Mouse (Mus musculus): ENCODE data around the gene Gm14443. TPM values are rescaled to one million over a fixed set of nuclear protein-coding genes. Genes with fewer than 3 reads are reported as not detected.
"Not testable (repeated sequence)": the region's sequence is repeated elsewhere in the genome, so short reads cannot be mapped to it uniquely, and the experiment has no call there.

Gm14443 gene
- polyA plus RNA-seq (2016; fragmentation: Nextera tagmentation; extraction: Ambion mirVana) = 1.7 and 1.8 TPM in 2 replicates

GRCm38 (mm10) chr2:175175401-175176180, at the start of gene Gm14443:
Gene Gm14443 (minus strand): TSS chr2:175175871.
- H3K36me3 ChIP-seq; H3K27ac ChIP-seq; H3K9me3 ChIP-seq; H3K9ac ChIP-seq; H3K4me3 ChIP-seq; H3K27me3 ChIP-seq; ATAC-seq (ENCODE audit: insufficient number of reproducible peaks, insufficient read depth, low FRiP score, low TSS enrichment); H3K4me1 ChIP-seq; H3K4me2 ChIP-seq (replicated peaks): not testable (repeated sequence)
- 82% methylated on average over 12 of the region's 12 CpGs for WGBS

- not testable (repeated sequence) for H3K4me3 ChIP-seq; H3K36me3 ChIP-seq; H3K4me1 ChIP-seq; H3K27me3 ChIP-seq; H3K9ac ChIP-seq; H3K4me2 ChIP-seq (replicated peaks); H3K27ac ChIP-seq; H3K9me3 ChIP-seq; ATAC-seq (ENCODE audit: insufficient number of reproducible peaks, insufficient read depth, low FRiP score, low TSS enrichment)
- no CpG with 5 or more reads among the region's 7 CpGs for whole genome bisulfite sequencing
Observed at GRCm38 (mm10) chr2:175206732-175207131, 31.1 kb upstream of the Gm14443 start, which contains the start of gene Gm14391. Gene Gm14391 (minus strand): TSS chr2:175206917.

GRCm38 (mm10) chr2:175179008-175179407, 3.3 kb upstream of the Gm14443 start:
- not testable (repeated sequence) for H3K27ac ChIP-seq; ATAC-seq (ENCODE audit: insufficient number of reproducible peaks, insufficient read depth, low FRiP score, low TSS enrichment); H3K9ac ChIP-seq; H3K9me3 ChIP-seq; H3K4me3 ChIP-seq; H3K4me1 ChIP-seq; H3K4me2 ChIP-seq (replicated peaks); H3K27me3 ChIP-seq; H3K36me3 ChIP-seq
- 57% methylated on average over 1 of the region's 1 CpGs for WGBS

GRCm38 (mm10) chr2:175176312-175176711, 641 bp upstream of the Gm14443 start:
- H3K4me2 ChIP-seq (replicated peaks) = no peak overlapping the region
- H3K27me3 ChIP-seq = no peaks in the 10 kb centered on the region
- no peak overlapping the region for H3K4me3 ChIP-seq
- H3K9ac ChIP-seq = no peak overlapping the region
- no peak overlapping the region for H3K27ac ChIP-seq
- ATAC-seq (ENCODE audit: insufficient number of reproducible peaks, insufficient read depth, low FRiP score, low TSS enrichment) = no peak
- no peaks in the 10 kb centered on the region for H3K9me3 ChIP-seq
- no peaks in the 10 kb centered on the region for H3K36me3 ChIP-seq
- no peaks in the 10 kb centered on the region for H3K4me1 ChIP-seq
- 83% methylated on average over 6 of the region's 6 CpGs for WGBS

- ATAC-seq (ENCODE audit: insufficient number of reproducible peaks, insufficient read depth, low FRiP score, low TSS enrichment); H3K9ac ChIP-seq; H3K9me3 ChIP-seq; H3K4me1 ChIP-seq; H3K4me3 ChIP-seq; H3K4me2 ChIP-seq (replicated peaks); H3K27ac ChIP-seq; H3K36me3 ChIP-seq; H3K27me3 ChIP-seq: not testable (repeated sequence)
- WGBS = 83% methylated on average over 2 of the region's 2 CpGs
Observed at GRCm38 (mm10) chr2:175174058-175174457, 1.6 kb downstream of the Gm14443 start.

- not testable (repeated sequence) for H3K4me1 ChIP-seq; H3K9ac ChIP-seq; H3K4me3 ChIP-seq; ATAC-seq (ENCODE audit: insufficient number of reproducible peaks, insufficient read depth, low FRiP score, low TSS enrichment); H3K4me2 ChIP-seq (replicated peaks); H3K36me3 ChIP-seq; H3K27ac ChIP-seq; H3K27me3 ChIP-seq; H3K9me3 ChIP-seq
- WGBS = 92% methylated on average over 3 of the region's 3 CpGs
Observed at GRCm38 (mm10) chr2:175172906-175173595, 2.6 kb downstream of the Gm14443 start.

- WGBS = 86% methylated on average over 3 of the region's 3 CpGs
- ATAC-seq (ENCODE audit: insufficient number of reproducible peaks, insufficient read depth, low FRiP score, low TSS enrichment) = no peak
- no peak overlapping the region for H3K27ac ChIP-seq
- H3K9ac ChIP-seq = no peak overlapping the region
- no peaks in the 10 kb centered on the region for H3K9me3 ChIP-seq
- H3K27me3 ChIP-seq = no peaks in the 10 kb centered on the region
- no peaks in the 10 kb centered on the region for H3K36me3 ChIP-seq
- H3K4me3 ChIP-seq = no peak overlapping the region
- no peaks in the 10 kb centered on the region for H3K4me1 ChIP-seq
- no peak overlapping the region for H3K4me2 ChIP-seq (replicated peaks)
Observed at GRCm38 (mm10) chr2:175172123-175172522, 3.5 kb downstream of the Gm14443 start.

- not testable (repeated sequence) for H3K27me3 ChIP-seq; H3K9me3 ChIP-seq; H3K36me3 ChIP-seq; H3K4me3 ChIP-seq; ATAC-seq (ENCODE audit: insufficient number of reproducible peaks, insufficient read depth, low FRiP score, low TSS enrichment); H3K27ac ChIP-seq; H3K4me2 ChIP-seq (replicated peaks); H3K4me1 ChIP-seq; H3K9ac ChIP-seq
- WGBS = 75% methylated on average over 2 of the region's 2 CpGs
Observed at GRCm38 (mm10) chr2:175166870-175167269, 8.8 kb downstream of the Gm14443 start.

GRCm38 (mm10) chr2:175165110-175165509, 10.6 kb downstream of the Gm14443 start:
- H3K36me3 ChIP-seq; H3K27ac ChIP-seq; H3K4me2 ChIP-seq (replicated peaks); H3K4me1 ChIP-seq; H3K9me3 ChIP-seq; H3K27me3 ChIP-seq; ATAC-seq (ENCODE audit: insufficient number of reproducible peaks, insufficient read depth, low FRiP score, low TSS enrichment); H3K9ac ChIP-seq; H3K4me3 ChIP-seq: not testable (repeated sequence)
- 94% methylated on average over 12 of the region's 12 CpGs for WGBS

- H3K9ac ChIP-seq; H3K4me2 ChIP-seq (replicated peaks); H3K27me3 ChIP-seq; ATAC-seq (ENCODE audit: insufficient number of reproducible peaks, insufficient read depth, low FRiP score, low TSS enrichment); H3K27ac ChIP-seq; H3K4me3 ChIP-seq; H3K36me3 ChIP-seq; H3K4me1 ChIP-seq: not testable (repeated sequence)
- H3K9me3 ChIP-seq = peaks cover 11% of the 10 kb centered on the region
- 89% methylated on average over 4 of the region's 4 CpGs for WGBS
Observed at GRCm38 (mm10) chr2:175161438-175161837, 14.2 kb downstream of the Gm14443 start.

GRCm38 (mm10) chr2:175158642-175159041, 17.0 kb downstream of the Gm14443 start:
- Histone ChIP-seq H3K4me1 (no peaks in the 10 kb centered on the region), H3K4me2 (replicated peaks) (no peak overlapping the region), H3K9me3 (peaks cover 8% of the 10 kb centered on the region; the same call in 1 of the 2 replicates), H3K36me3 (no peaks in the 10 kb centered on the region), H3K4me3 (no peak overlapping the region), H3K9ac (no peak overlapping the region), H3K27me3 (no peaks in the 10 kb centered on the region), H3K27ac (no peak overlapping the region)
- 81% methylated on average over 3 of the region's 3 CpGs for WGBS
- no peak for ATAC-seq (ENCODE audit: insufficient number of reproducible peaks, insufficient read depth, low FRiP score, low TSS enrichment)

- Histone ChIP-seq H3K36me3 (no peaks in the 10 kb centered on the region), H3K27me3 (no peaks in the 10 kb centered on the region), H3K4me3 (no peak overlapping the region), H3K4me1 (no peaks in the 10 kb centered on the region), H3K27ac (no peak overlapping the region), H3K9me3 (peaks cover 8% of the 10 kb centered on the region; the same call in 1 of the 2 replicates), H3K9ac (no peak overlapping the region), H3K4me2 (replicated peaks) (no peak overlapping the region)
- 90% methylated on average over 13 of the region's 13 CpGs for WGBS
- no peak for ATAC-seq (ENCODE audit: insufficient number of reproducible peaks, insufficient read depth, low FRiP score, low TSS enrichment)
Observed at GRCm38 (mm10) chr2:175156696-175157095, 19.0 kb downstream of the Gm14443 start.
